Mouse (Mus musculus): ENCODE results near the gene Fam76a. TPM values are rescaled to one million over a fixed set of nuclear protein-coding genes. Genes with fewer than 3 reads are reported as not detected.

The Fam76a gene
- total RNA-seq, 1 experiment = 14.9 TPM

- in situ Hi-C loops (cut with MboI; ENCODE audit: low sequenced_read_pairs in 2 of 2, unreplicated experiment in 2 of 2) = no loop called here
- H3K27ac ChIP-seq (ENCODE audit: insufficient read depth, low read depth, low read length, poor library complexity, severe bottlenecking) = peak overlapping the region; percentile 47; the same call in 1 of the 2 replicates
- no peak overlapping the region for H3K4me3 ChIP-seq (ENCODE audit: insufficient read depth in 1 of 2, low read depth in 1 of 2, low read length in 2 of 2, poor library complexity in 1 of 2, severe bottlenecking in 1 of 2)
- TF ChIP-seq ZC3H11A (IDR thresholded peaks at IDR 0.05; ENCODE audit: borderline replicate concordance, low read depth, low read length) = no peak
- no peak for TF ChIP-seq HCFC1 (IDR thresholded peaks at IDR 0.05; ENCODE audit: borderline replicate concordance, insufficient read depth, low read length)
- no peak for TF ChIP-seq MAFK (IDR thresholded peaks at IDR 0.05; ENCODE audit: insufficient read depth, low read depth, low read length)
- TF ChIP-seq CHD2 (IDR thresholded peaks at IDR 0.05; ENCODE audit: low read depth, low read length) = no peak
- no peak for TF ChIP-seq ZNF384 (IDR thresholded peaks at IDR 0.05; ENCODE audit: low read depth, low read length)
- no peaks in the 10 kb centered on the region for H3K36me3 ChIP-seq (ENCODE audit: control insufficient read depth, insufficient read depth, low read length, poor library complexity, severe bottlenecking)
- H3K9me3 ChIP-seq (ENCODE audit: control insufficient read depth, insufficient read depth, low read depth, low read length) = no peaks in the 10 kb centered on the region
- peak overlapping the region; percentile 30; the same call in 1 of the 2 replicates for H3K9ac ChIP-seq (ENCODE audit: insufficient read depth, low read depth, low read length, poor library complexity, severe bottlenecking)
- no peak for DNase-seq (ENCODE audit: low read depth, low spot score)
- H3K4me1 ChIP-seq (ENCODE audit: control insufficient read depth in 2 of 2, insufficient read depth in 2 of 2, low read length in 2 of 2, poor library complexity in 1 of 2) = peaks cover 15 to 48% of the 10 kb centered on the region in 2 experiments
These were observed 42.1 kb upstream of the Fam76a start for GRCm38 (mm10) chr4:132964473-132964872.

- H3K9ac ChIP-seq (ENCODE audit: insufficient read depth, low read depth, low read length, poor library complexity, severe bottlenecking) = no peak overlapping the region
- TF ChIP-seq ZNF384 (IDR thresholded peaks at IDR 0.05; ENCODE audit: low read depth, low read length) (no peak), MAFK (IDR thresholded peaks at IDR 0.05; ENCODE audit: insufficient read depth, low read depth, low read length) (no peak), ZC3H11A (IDR thresholded peaks at IDR 0.05; ENCODE audit: borderline replicate concordance, low read depth, low read length) (no peak), HCFC1 (IDR thresholded peaks at IDR 0.05; ENCODE audit: borderline replicate concordance, insufficient read depth, low read length) (no peak), CHD2 (IDR thresholded peaks at IDR 0.05; ENCODE audit: low read depth, low read length) (no peak)
- in situ Hi-C loops (cut with MboI; ENCODE audit: low sequenced_read_pairs in 2 of 2, unreplicated experiment in 2 of 2) = no loop called here
- no peaks in the 10 kb centered on the region for H3K9me3 ChIP-seq (ENCODE audit: control insufficient read depth, insufficient read depth, low read depth, low read length)
- DNase-seq (ENCODE audit: low read depth, low spot score) = no peak
- peak overlapping the region; percentile 47; the same call in 1 of the 2 replicates for H3K27ac ChIP-seq (ENCODE audit: insufficient read depth, low read depth, low read length, poor library complexity, severe bottlenecking)
- no peaks in the 10 kb centered on the region for H3K36me3 ChIP-seq (ENCODE audit: control insufficient read depth, insufficient read depth, low read length, poor library complexity, severe bottlenecking)
- H3K4me3 ChIP-seq (ENCODE audit: insufficient read depth in 1 of 2, low read depth in 1 of 2, low read length in 2 of 2, poor library complexity in 1 of 2, severe bottlenecking in 1 of 2) = no peak overlapping the region
- peaks cover 15 to 50% of the 10 kb centered on the region in 2 experiments for H3K4me1 ChIP-seq (ENCODE audit: control insufficient read depth in 2 of 2, insufficient read depth in 2 of 2, low read length in 2 of 2, poor library complexity in 1 of 2)
These were observed 41.7 kb upstream of the Fam76a start for GRCm38 (mm10) chr4:132964064-132964463.

- TF ChIP-seq ZNF384 (IDR thresholded peaks at IDR 0.05; ENCODE audit: low read depth, low read length) (no peak), CHD2 (IDR thresholded peaks at IDR 0.05; ENCODE audit: low read depth, low read length) (no peak), ZC3H11A (IDR thresholded peaks at IDR 0.05; ENCODE audit: borderline replicate concordance, low read depth, low read length) (no peak), MAFK (IDR thresholded peaks at IDR 0.05; ENCODE audit: insufficient read depth, low read depth, low read length) (no peak), HCFC1 (IDR thresholded peaks at IDR 0.05; ENCODE audit: borderline replicate concordance, insufficient read depth, low read length) (no peak)
- in situ Hi-C loops (cut with MboI; ENCODE audit: low sequenced_read_pairs in 2 of 2, unreplicated experiment in 2 of 2) = no loop called here
- H3K4me1 ChIP-seq (ENCODE audit: control insufficient read depth in 2 of 2, insufficient read depth in 2 of 2, low read length in 2 of 2, poor library complexity in 1 of 2) = peaks cover 15 to 50% of the 10 kb centered on the region in 2 experiments
- H3K9me3 ChIP-seq (ENCODE audit: control insufficient read depth, insufficient read depth, low read depth, low read length) = no peaks in the 10 kb centered on the region
- no peak overlapping the region for H3K9ac ChIP-seq (ENCODE audit: insufficient read depth, low read depth, low read length, poor library complexity, severe bottlenecking)
- no peak for DNase-seq (ENCODE audit: low read depth, low spot score)
- H3K4me3 ChIP-seq (ENCODE audit: insufficient read depth in 1 of 2, low read depth in 1 of 2, low read length in 2 of 2, poor library complexity in 1 of 2, severe bottlenecking in 1 of 2) = no peak overlapping the region
- peak overlapping the region; percentile 3; the same call in 1 of the 2 replicates for H3K27ac ChIP-seq (ENCODE audit: insufficient read depth, low read depth, low read length, poor library complexity, severe bottlenecking)
- no peaks in the 10 kb centered on the region for H3K36me3 ChIP-seq (ENCODE audit: control insufficient read depth, insufficient read depth, low read length, poor library complexity, severe bottlenecking)
These were observed 41.1 kb upstream of the Fam76a start for GRCm38 (mm10) chr4:132963436-132963835.

GRCm38 (mm10) chr4:132962628-132963027, 40.3 kb upstream of the Fam76a start:
- TF ChIP-seq ZNF384 (IDR thresholded peaks at IDR 0.05; ENCODE audit: low read depth, low read length) (no peak), CHD2 (IDR thresholded peaks at IDR 0.05; ENCODE audit: low read depth, low read length) (no peak), HCFC1 (IDR thresholded peaks at IDR 0.05; ENCODE audit: borderline replicate concordance, insufficient read depth, low read length) (no peak), MAFK (IDR thresholded peaks at IDR 0.05; ENCODE audit: insufficient read depth, low read depth, low read length) (no peak), ZC3H11A (IDR thresholded peaks at IDR 0.05; ENCODE audit: borderline replicate concordance, low read depth, low read length) (no peak)
- no peak for DNase-seq (ENCODE audit: low read depth, low spot score)
- no peak overlapping the region for H3K9ac ChIP-seq (ENCODE audit: insufficient read depth, low read depth, low read length, poor library complexity, severe bottlenecking)
- H3K9me3 ChIP-seq (ENCODE audit: control insufficient read depth, insufficient read depth, low read depth, low read length) = no peaks in the 10 kb centered on the region
- no peaks in the 10 kb centered on the region for H3K36me3 ChIP-seq (ENCODE audit: control insufficient read depth, insufficient read depth, low read length, poor library complexity, severe bottlenecking)
- no peak overlapping the region for H3K4me3 ChIP-seq (ENCODE audit: insufficient read depth in 1 of 2, low read depth in 1 of 2, low read length in 2 of 2, poor library complexity in 1 of 2, severe bottlenecking in 1 of 2)
- peaks cover 17 to 42% of the 10 kb centered on the region in 2 experiments for H3K4me1 ChIP-seq (ENCODE audit: control insufficient read depth in 2 of 2, insufficient read depth in 2 of 2, low read length in 2 of 2, poor library complexity in 1 of 2)
- in situ Hi-C loops (cut with MboI; ENCODE audit: low sequenced_read_pairs in 2 of 2, unreplicated experiment in 2 of 2) = no loop called here
- no peak overlapping the region for H3K27ac ChIP-seq (ENCODE audit: insufficient read depth, low read depth, low read length, poor library complexity, severe bottlenecking)
